Mouse (Mus musculus) subcutaneous adipose tissue, adult 2 months (tissue): ENCODE results near the gene Bap1. TPM values are rescaled to one million over a fixed set of nuclear protein-coding genes. Genes with fewer than 3 reads are reported as not detected.

ENCODE experiments used
- polyA plus RNA-seq: library from polyadenylated mRNA; depleted of rRNA; stranded (reverse); fragments of >200 nt; gene quantifications from 2 replicates; pipeline ENCODE4 v1.2.3, GENCODE M21; 2012; ENCODE audit warnings: low replicate concordance; rRNA removed

The Bap1 gene
- 49.3 and 71.2 TPM in 2 replicates for polyA plus RNA-seq

GRCm38 (mm10) chr14:31251084-31251604, at the start of gene Bap1, which contains the start of gene Phf7:
Gene Bap1, plus strand, starts transcription at chr14:31251450.
Gene Phf7, minus strand, starts transcription at chr14:31251317.

GRCm38 (mm10) chr14:31208084-31208483, 43.2 kb upstream of the Bap1 start, which contains the start of gene Tnnc1:
Gene Tnnc1, plus strand, starts transcription at chr14:31208312.

DNA sequence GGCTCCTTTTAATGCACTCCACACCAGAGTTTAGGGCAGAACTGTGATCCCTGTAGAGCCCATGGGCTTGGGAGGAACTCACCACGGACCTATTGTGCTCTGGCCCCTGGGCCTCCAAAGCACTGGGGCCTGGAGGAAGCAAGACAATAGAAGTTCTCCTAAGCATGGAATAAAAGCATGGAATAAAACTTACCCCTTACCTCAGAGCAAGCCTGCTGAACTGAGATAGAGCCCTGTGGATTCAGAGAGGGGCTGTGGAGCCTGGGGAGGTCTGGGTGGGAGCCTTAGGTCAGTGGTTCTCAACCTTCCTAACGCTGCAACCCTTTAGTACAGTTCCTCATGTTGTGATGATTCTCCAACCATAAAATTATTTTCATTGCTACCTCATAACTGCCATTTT, 34.4 kb upstream of the Bap1 start, which contains the start of gene Nisch:
Gene Nisch (minus strand): TSS at position 101 of the 400 bp plus-strand sequence.

GRCm38 (mm10) chr14:31217666-31218065, 33.6 kb upstream of the Bap1 start, which contains the start of gene Sema3g:
Gene Sema3g, plus strand, starts transcription at chr14:31217860.

Other genes starting within 250 kb of the Bap1 start
- gene Spcs1, start 249.8 kb upstream of the Bap1 start, polyA plus RNA-seq, result 208 and 223 TPM in 2 replicates
- 10.7 and 21.0 TPM in 2 replicates for gene Pbrm1, start 232.3 kb upstream of the Bap1 start, polyA plus RNA-seq
- gene Gnl3, start 232.3 kb upstream of the Bap1 start, polyA plus RNA-seq, result 16.2 and 42.3 TPM in 2 replicates
- 24.2 and 50.4 TPM in 2 replicates for gene Smim4, start 122.5 kb upstream of the Bap1 start, polyA plus RNA-seq
- gene Nt5dc2, start 120.4 kb upstream of the Bap1 start, polyA plus RNA-seq, result 27.5 and 77.3 TPM in 2 replicates
- gene Stab1, start 82.8 kb upstream of the Bap1 start, polyA plus RNA-seq, result 161 and 184 TPM in 2 replicates
- gene Tnnc1, start 43.1 kb upstream of the Bap1 start, polyA plus RNA-seq, result 0.19 and 0.75 TPM in 2 replicates
- 317 and 568 TPM in 2 replicates for gene Nisch, start 34.5 kb upstream of the Bap1 start, polyA plus RNA-seq
- 17.6 and 29.3 TPM in 2 replicates for gene Sema3g, start 33.6 kb upstream of the Bap1 start, polyA plus RNA-seq
- gene Phf7, start 133 bp upstream of the Bap1 start, polyA plus RNA-seq, result 5.5 and 6.4 TPM in 2 replicates
- gene Dnah1, start 72.4 kb downstream of the Bap1 start, polyA plus RNA-seq, result 0.67 and 6.9 TPM in 2 replicates
- 16.2 and 18.6 TPM in 2 replicates for gene Capn7, start 85.2 kb downstream of the Bap1 start, polyA plus RNA-seq
- gene Sh3bp5, start 184.6 kb downstream of the Bap1 start, polyA plus RNA-seq, result 31.3 and 54.8 TPM in 2 replicates
- gene Eaf1, start 242.9 kb downstream of the Bap1 start, polyA plus RNA-seq, result 18.6 and 36.0 TPM in 2 replicates
- 11.6 and 15.7 TPM in 2 replicates for gene Mettl6, start 243.6 kb downstream of the Bap1 start, polyA plus RNA-seq